Mouse (Mus musculus): ENCODE results near the gene Pex26.

DNA sequence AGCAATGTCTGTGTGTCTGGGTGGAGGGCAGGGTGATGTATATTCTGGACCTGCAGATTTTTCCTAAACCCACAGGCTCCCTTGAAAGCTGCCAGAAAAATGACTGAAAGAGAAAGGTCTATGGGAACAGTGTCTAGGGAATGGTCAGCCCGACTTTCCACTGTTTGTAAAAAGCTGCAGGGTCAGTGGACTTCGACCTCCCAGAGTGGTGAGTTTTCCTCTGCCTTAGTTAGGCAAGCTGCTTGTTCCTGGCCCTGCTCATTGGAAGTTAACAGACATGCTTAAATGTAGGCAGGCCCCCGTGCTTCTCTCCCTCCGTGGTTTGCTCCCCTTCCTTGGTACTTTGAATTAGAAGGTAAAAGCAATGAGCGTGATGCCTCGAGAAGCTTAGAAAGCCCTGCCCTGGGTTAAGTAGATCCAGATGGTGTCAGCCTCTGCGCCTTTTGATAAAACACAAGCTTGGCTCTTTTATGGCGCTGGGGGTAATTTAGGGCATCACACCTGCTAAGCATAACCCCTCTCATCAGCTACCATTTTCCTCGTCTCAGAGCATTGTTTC lies 14.4 kb downstream of the Pex26 start:
- TF ChIP-seq EP300 (optimal IDR thresholded peaks at IDR 0.05): no peak
- no peak for TF ChIP-seq CTCF (IDR thresholded peaks at IDR 0.05; ENCODE audit: low read depth)

All from stomach, postnatal 0 days (tissue).